Mouse (Mus musculus): ENCODE results near the gene Obp2b.
"Not testable (repeated sequence)": the region's sequence is repeated elsewhere in the genome, so short reads cannot be mapped to it uniquely, and the experiment has no call there.

The Obp2b gene

GRCm38 (mm10) chr2:25736709-25737108 lies at the start of gene Obp2b:
Gene Obp2b, plus strand, starts transcription at chr2:25737009.
- in situ Hi-C loops (cut with MboI; ENCODE audit: low sequenced_read_pairs), result not testable (repeated sequence)

- in situ Hi-C loops (cut with MboI; ENCODE audit: low sequenced_read_pairs), result no loop called here
Observed at GRCm38 (mm10) chr2:25694605-25695004, 42.2 kb upstream of the Obp2b start.

GRCm38 (mm10) chr2:25696951-25697350 lies 39.9 kb upstream of the Obp2b start:
- in situ Hi-C loops (cut with MboI; ENCODE audit: low sequenced_read_pairs), result no loop called here

- in situ Hi-C loops (cut with MboI; ENCODE audit: low sequenced_read_pairs), result no loop called here
Observed at GRCm38 (mm10) chr2:25698696-25699095, 38.1 kb upstream of the Obp2b start.

GRCm38 (mm10) chr2:25699743-25700142 lies 37.1 kb upstream of the Obp2b start, which contains the start of gene Obp2a:
Gene Obp2a, plus strand, starts transcription at chr2:25700043.
- in situ Hi-C loops (cut with MboI; ENCODE audit: low sequenced_read_pairs), result not testable (repeated sequence)

GRCm38 (mm10) chr2:25701001-25701400 lies 35.8 kb upstream of the Obp2b start:
- in situ Hi-C loops (cut with MboI; ENCODE audit: low sequenced_read_pairs), result no loop called here

GRCm38 (mm10) chr2:25703706-25704105 lies 33.1 kb upstream of the Obp2b start:
- in situ Hi-C loops (cut with MboI; ENCODE audit: low sequenced_read_pairs), result no loop called here

GRCm38 (mm10) chr2:25706643-25707481 lies 29.9 kb upstream of the Obp2b start, which contains the start of gene Bmyc:
Gene Bmyc, plus strand, starts transcription at chr2:25706739.
- in situ Hi-C loops (cut with MboI; ENCODE audit: low sequenced_read_pairs), result no loop called here

- in situ Hi-C loops (cut with MboI; ENCODE audit: low sequenced_read_pairs), result no loop called here
Observed at GRCm38 (mm10) chr2:25708121-25708520, 28.7 kb upstream of the Obp2b start.

GRCm38 (mm10) chr2:25709056-25709455 lies 27.8 kb upstream of the Obp2b start:
- in situ Hi-C loops (cut with MboI; ENCODE audit: low sequenced_read_pairs), result not testable (repeated sequence)

GRCm38 (mm10) chr2:25709791-25710190 lies 27.0 kb upstream of the Obp2b start:
- in situ Hi-C loops (cut with MboI; ENCODE audit: low sequenced_read_pairs), result not testable (repeated sequence)

GRCm38 (mm10) chr2:25711641-25712040 lies 25.2 kb upstream of the Obp2b start:
- in situ Hi-C loops (cut with MboI; ENCODE audit: low sequenced_read_pairs), result not testable (repeated sequence)

GRCm38 (mm10) chr2:25717222-25717621 lies 19.6 kb upstream of the Obp2b start:
- in situ Hi-C loops (cut with MboI; ENCODE audit: low sequenced_read_pairs), result no loop called here

- in situ Hi-C loops (cut with MboI; ENCODE audit: low sequenced_read_pairs), result no loop called here
Observed at GRCm38 (mm10) chr2:25733199-25733930, 3.4 kb upstream of the Obp2b start.

GRCm38 (mm10) chr2:25741671-25742070 lies 4.9 kb downstream of the Obp2b start:
- in situ Hi-C loops (cut with MboI; ENCODE audit: low sequenced_read_pairs), result no loop called here

GRCm38 (mm10) chr2:25754201-25754600 lies 17.4 kb downstream of the Obp2b start:
- in situ Hi-C loops (cut with MboI; ENCODE audit: low sequenced_read_pairs), result no loop called here

GRCm38 (mm10) chr2:25758064-25758625 lies 21.3 kb downstream of the Obp2b start:
- in situ Hi-C loops (cut with MboI; ENCODE audit: low sequenced_read_pairs), result no loop called here

GRCm38 (mm10) chr2:25765269-25765668 lies 28.5 kb downstream of the Obp2b start, which contains the start of gene Lcn3:
Gene Lcn3, plus strand, starts transcription at chr2:25765569.
- in situ Hi-C loops (cut with MboI; ENCODE audit: low sequenced_read_pairs), result no loop called here

GRCm38 (mm10) chr2:25767764-25768163 lies 31.0 kb downstream of the Obp2b start:
- in situ Hi-C loops (cut with MboI; ENCODE audit: low sequenced_read_pairs), result no loop called here

GRCm38 (mm10) chr2:25773507-25773906 lies 36.7 kb downstream of the Obp2b start:
- in situ Hi-C loops (cut with MboI; ENCODE audit: low sequenced_read_pairs), result no loop called here

- in situ Hi-C loops (cut with MboI; ENCODE audit: low sequenced_read_pairs), result no loop called here
Observed at GRCm38 (mm10) chr2:25774640-25775039, 37.8 kb downstream of the Obp2b start.
